Mouse (Mus musculus): ENCODE data around the gene Slc29a2. TPM values are rescaled to one million over a fixed set of nuclear protein-coding genes. Genes with fewer than 3 reads are reported as not detected.

Slc29a2 gene
- total and polyA plus RNA-seq, 3 experiments, result 2.1 to 6.6 (median 4.2) TPM

DNA sequence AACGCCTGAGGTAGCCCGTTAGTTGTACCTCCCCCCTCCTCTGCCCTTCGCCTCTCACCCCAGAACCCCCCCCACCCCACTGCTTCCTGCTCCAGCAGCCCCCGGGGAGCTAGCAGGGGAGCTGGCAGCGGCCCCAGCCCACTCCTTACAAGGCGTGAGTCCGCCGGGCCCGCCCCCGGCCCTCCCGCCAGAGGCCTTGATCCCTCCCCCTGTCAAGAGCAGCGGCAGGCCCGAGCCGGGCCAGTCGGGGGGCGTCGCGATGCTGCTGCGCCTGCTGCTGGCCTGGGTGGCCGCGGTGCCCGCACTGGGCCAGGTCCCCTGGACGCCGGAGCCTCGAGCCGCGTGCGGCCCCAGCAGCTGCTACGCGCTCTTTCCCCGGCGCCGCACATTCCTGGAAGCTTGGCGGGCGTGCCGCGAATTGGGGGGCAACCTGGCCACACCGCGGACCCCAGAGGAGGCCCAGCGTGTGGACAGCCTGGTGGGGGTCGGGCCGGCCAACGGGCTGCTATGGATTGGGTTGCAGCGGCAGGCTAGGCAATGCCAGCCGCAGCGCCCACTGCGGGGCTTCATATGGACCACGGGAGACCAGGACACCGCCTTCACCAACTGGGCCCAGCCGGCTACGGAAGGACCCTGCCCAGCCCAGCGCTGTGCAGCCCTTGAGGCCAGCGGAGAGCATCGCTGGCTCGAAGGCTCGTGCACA, 44.4 kb downstream of the Slc29a2 start, which contains the start of gene Cd248:
Cd248 (plus strand) TSS at position 212 of the 703 bp plus-strand sequence.
- dilution Hi-C loops (cut with MboI; ENCODE audit: extremely low pct_ligation_motif_present, extremely low pct_unique_long_range_greater_than_20kb, low sequenced_read_pairs), result no loop called here
- TF ChIP-seq POLR2AphosphoS2 (IDR thresholded peaks at IDR 0.05; ENCODE audit: low read depth, low read length), result no peak
- no peak for TF ChIP-seq USF1 (IDR thresholded peaks at IDR 0.05; ENCODE audit: low read depth, low read length)
- no peak for TF ChIP-seq ETS1 (conservative IDR thresholded peaks at IDR 0.05; ENCODE audit: low read depth, low read length)
- no peak for TF ChIP-seq KAT2A (IDR thresholded peaks at IDR 0.05; ENCODE audit: insufficient replicate concordance, low read length)
- no peak for TF ChIP-seq MAX (IDR thresholded peaks at IDR 0.05; ENCODE audit: low read length)
- no peak for TF ChIP-seq JUN (IDR thresholded peaks at IDR 0.05; ENCODE audit: insufficient read depth, low read depth, low read length)
- TF ChIP-seq SIN3A (IDR thresholded peaks at IDR 0.05; ENCODE audit: low read length), result no peak
- no peak for TF ChIP-seq SMC3 (IDR thresholded peaks at IDR 0.05; ENCODE audit: low read depth, low read length)
- no peak for TF ChIP-seq ZMIZ1 (IDR thresholded peaks at IDR 0.05; ENCODE audit: low read depth, low read length)
- no peaks in the 10 kb centered on the region for H3K79me2 ChIP-seq (replicated peaks; ENCODE audit: control insufficient read depth, extremely low read depth, insufficient read depth, poor library complexity, severe bottlenecking)
- H3K9ac ChIP-seq (ENCODE audit: insufficient read depth, low read depth), result no peak within 1 kb of the TSS
- peaks cover 81% of the 10 kb centered on the region for H3K27me3 ChIP-seq (replicated peaks)
- H3K4me1 ChIP-seq (ENCODE audit: control insufficient read depth in 1 of 2, insufficient read depth in 2 of 2), result peaks cover 3 to 15% of the 10 kb centered on the region in 2 experiments; a peak in 3 of 4 replicates
- no peak within 1 kb of the TSS for H3K27ac ChIP-seq (ENCODE audit: insufficient read depth, low read depth)
- no peak within 1 kb of the TSS for H3K4me3 ChIP-seq (replicated peaks in 1 of 3; ENCODE audit: low read depth in 2 of 3, low read length in 2 of 3, poor library complexity in 1 of 3)
- no peak for DNase-seq (ENCODE audit: extremely low read depth)
- H3K4me2 ChIP-seq (ENCODE audit: insufficient read depth, low read depth, poor library complexity, severe bottlenecking), result no peak within 1 kb of the TSS
- no peaks in the 10 kb centered on the region for H3K9me3 ChIP-seq (replicated peaks; ENCODE audit: low read length)
- H3K36me3 ChIP-seq (replicated peaks in 1 of 2; ENCODE audit: control insufficient read depth in 1 of 2, insufficient read depth in 1 of 2, low read length in 1 of 2), result no peaks in the 10 kb centered on the region
- in situ Hi-C loops (cut with MboI; ENCODE audit: low pct_ligation_motif_present, low pct_unique_long_range_greater_than_20kb, low sequenced_read_pairs), result no loop called here

DNA sequence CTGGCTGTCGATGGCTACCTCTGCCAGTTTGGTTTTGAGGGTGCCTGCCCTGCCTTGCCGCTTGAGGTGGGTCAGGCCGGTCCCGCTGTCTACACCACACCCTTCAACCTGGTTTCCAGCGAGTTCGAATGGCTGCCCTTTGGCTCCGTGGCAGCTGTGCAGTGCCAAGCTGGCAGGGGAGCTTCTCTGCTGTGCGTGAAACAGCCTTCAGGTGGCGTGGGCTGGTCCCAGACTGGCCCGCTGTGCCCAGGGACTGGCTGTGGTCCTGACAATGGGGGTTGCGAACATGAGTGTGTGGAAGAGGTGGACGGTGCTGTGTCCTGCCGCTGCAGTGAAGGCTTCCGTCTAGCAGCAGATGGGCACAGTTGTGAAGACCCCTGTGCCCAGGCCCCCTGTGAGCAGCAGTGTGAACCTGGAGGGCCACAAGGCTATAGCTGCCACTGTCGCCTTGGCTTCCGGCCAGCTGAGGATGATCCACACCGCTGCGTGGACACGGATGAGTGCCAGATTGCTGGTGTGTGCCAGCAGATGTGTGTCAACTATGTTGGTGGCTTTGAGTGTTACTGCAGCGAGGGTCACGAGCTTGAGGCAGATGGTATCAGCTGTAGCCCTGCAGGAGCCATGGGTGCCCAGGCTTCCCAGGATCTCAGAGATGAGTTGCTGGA, 45.0 kb downstream of the Slc29a2 start:
- no peak for DNase-seq (ENCODE audit: extremely low read depth)
- peaks cover 3 to 20% of the 10 kb centered on the region in 2 experiments; a peak in 3 of 4 replicates for H3K4me1 ChIP-seq (ENCODE audit: control insufficient read depth in 1 of 2, insufficient read depth in 2 of 2)
- in situ Hi-C loops (cut with MboI; ENCODE audit: low pct_ligation_motif_present, low pct_unique_long_range_greater_than_20kb, low sequenced_read_pairs) (no loop called here), dilution Hi-C loops (cut with MboI; ENCODE audit: extremely low pct_ligation_motif_present, extremely low pct_unique_long_range_greater_than_20kb, low sequenced_read_pairs) (no loop called here)
- H3K4me2 ChIP-seq (ENCODE audit: insufficient read depth, low read depth, poor library complexity, severe bottlenecking), result no peak overlapping the region
- no peak overlapping the region for H3K4me3 ChIP-seq (replicated peaks in 1 of 3; ENCODE audit: low read depth in 2 of 3, low read length in 2 of 3, poor library complexity in 1 of 3)
- no peaks in the 10 kb centered on the region for H3K9me3 ChIP-seq (replicated peaks; ENCODE audit: low read length)
- H3K27me3 ChIP-seq (replicated peaks), result peaks cover 82% of the 10 kb centered on the region
- no peak overlapping the region for H3K27ac ChIP-seq (ENCODE audit: insufficient read depth, low read depth)
- no peak overlapping the region for H3K9ac ChIP-seq (ENCODE audit: insufficient read depth, low read depth)
- no peaks in the 10 kb centered on the region for H3K79me2 ChIP-seq (replicated peaks; ENCODE audit: control insufficient read depth, extremely low read depth, insufficient read depth, poor library complexity, severe bottlenecking)
- TF ChIP-seq GABPA (IDR thresholded peaks at IDR 0.05; ENCODE audit: insufficient replicate concordance, low read depth, low read length), result no peak
- no peak for TF ChIP-seq SMC3 (IDR thresholded peaks at IDR 0.05; ENCODE audit: low read depth, low read length)
- TF ChIP-seq JUND (conservative IDR thresholded peaks at IDR 0.05; ENCODE audit: low read depth, low read length), result no peak
- no peak for TF ChIP-seq JUN (IDR thresholded peaks at IDR 0.05; ENCODE audit: insufficient read depth, low read depth, low read length)
- no peak for TF ChIP-seq MXI1 (IDR thresholded peaks at IDR 0.05; ENCODE audit: low read depth, low read length)
- no peak for TF ChIP-seq TCF12 (IDR thresholded peaks at IDR 0.05; ENCODE audit: low read depth, low read length)
- no peak for TF ChIP-seq USF1 (IDR thresholded peaks at IDR 0.05; ENCODE audit: low read depth, low read length)
- TF ChIP-seq TBP (conservative IDR thresholded peaks at IDR 0.05; ENCODE audit: low read depth, low read length), result no peak
- no peak for TF ChIP-seq MAX (IDR thresholded peaks at IDR 0.05; ENCODE audit: low read length)
- TF ChIP-seq KAT2A (IDR thresholded peaks at IDR 0.05; ENCODE audit: insufficient replicate concordance, low read length), result no peak
- TF ChIP-seq NRF1 (IDR thresholded peaks at IDR 0.05; ENCODE audit: low read depth, low read length), result no peak
- no peak for TF ChIP-seq ETS1 (conservative IDR thresholded peaks at IDR 0.05; ENCODE audit: low read depth, low read length)
- no peak for TF ChIP-seq ZC3H11A (IDR thresholded peaks at IDR 0.05; ENCODE audit: low read depth, low read length)
- no peak for TF ChIP-seq ZNF384 (IDR thresholded peaks at IDR 0.05; ENCODE audit: low read depth, low read length)
- no peak for TF ChIP-seq CHD1 (IDR thresholded peaks at IDR 0.05; ENCODE audit: low read depth, low read length)
- no peak for TF ChIP-seq MAFK (IDR thresholded peaks at IDR 0.05; ENCODE audit: insufficient replicate concordance, low read length)
- no peak for TF ChIP-seq CTCF (conservative IDR thresholded peaks at IDR 0.05 in 1 of 2, IDR thresholded peaks at IDR 0.05 in 1 of 2; ENCODE audit: low read depth in 2 of 2, low read length in 2 of 2)
- no peak for TF ChIP-seq POLR2A (IDR thresholded peaks at IDR 0.05; ENCODE audit: low read depth, low read length)
- no peak for TF ChIP-seq NELFE (IDR thresholded peaks at IDR 0.05; ENCODE audit: low read depth, low read length)
- no peak for TF ChIP-seq SIN3A (IDR thresholded peaks at IDR 0.05; ENCODE audit: low read length)
- no peaks in the 10 kb centered on the region for H3K36me3 ChIP-seq (replicated peaks in 1 of 2; ENCODE audit: control insufficient read depth in 1 of 2, insufficient read depth in 1 of 2, low read length in 1 of 2)
